Mouse (Mus musculus) erythroid progenitor cell, adult 5-6 weeks (primary cell): ENCODE results near the gene Lbh. TPM values are rescaled to one million over a fixed set of nuclear protein-coding genes. Genes with fewer than 3 reads are reported as not detected.

Experiments
- ATAC-seq: replicated peaks from 2 replicates; pipeline ENCODE4 v1.8.0; 2016; ENCODE audit warnings: moderate number of reproducible peaks, mild to moderate bottlenecking, moderate TSS enrichment, inconsistent platforms; ENCODE audit not compliant: poor library complexity, low FRiP score, severe bottlenecking
- total RNA-seq, 2 experiments: library from RNA; stranded (forward) in 1 of 2; stranded (reverse) in 1 of 2; fragments of 150-400 nt in 1 of 2; fragments of 186-747, 209-891 nt in 1 of 2; gene quantifications; 2 replicates each; pipeline versions ENCODE4 v1.2.3 to v1.2.4; 2015 to 2017; ENCODE audit warnings: low replicate concordance in 2 of 2

Gene Lbh
- total RNA-seq, 2 experiments from 2014 or later = 3.0 to 14.3 TPM

GRCm38 (mm10) chr17:72966878-72967277 lies 48.8 kb downstream of the Lbh start:
- ATAC-seq = no peak

GRCm38 (mm10) chr17:72967371-72968175 lies 49.5 kb downstream of the Lbh start:
- no peak for ATAC-seq

- no peak for ATAC-seq
Observed at GRCm38 (mm10) chr17:72968666-72969065, 50.6 kb downstream of the Lbh start.

- no peak for ATAC-seq
Observed at GRCm38 (mm10) chr17:72970631-72971161, 52.6 kb downstream of the Lbh start.

- no peak for ATAC-seq
Observed at GRCm38 (mm10) chr17:72973041-72973440, 54.9 kb downstream of the Lbh start.

GRCm38 (mm10) chr17:72976258-72977231 lies 58.4 kb downstream of the Lbh start:
- no peak for ATAC-seq

GRCm38 (mm10) chr17:72977616-72978015 lies 59.5 kb downstream of the Lbh start:
- no peak for ATAC-seq

GRCm38 (mm10) chr17:72982156-72982555 lies 64.1 kb downstream of the Lbh start:
- ATAC-seq = no peak

- ATAC-seq = no peak
Observed at GRCm38 (mm10) chr17:72983471-72983870, 65.4 kb downstream of the Lbh start.

GRCm38 (mm10) chr17:72989025-72989424 lies 70.9 kb downstream of the Lbh start:
- no peak for ATAC-seq

Other genes starting within 250 kb of the Lbh start
- 109 and 112 TPM in 2 replicates for gene Ypel5, start 81.9 kb upstream of the Lbh start, total RNA-seq (2015; ENCODE audit: low replicate concordance)
- 92.1 and 145 TPM in 2 replicates for gene Ypel5, start 81.9 kb upstream of the Lbh start, total RNA-seq (2017; ENCODE audit: low replicate concordance)
- 1.4 and 4.2 TPM in 2 replicates for gene Lclat1, start 189.7 kb downstream of the Lbh start, total RNA-seq (2015; ENCODE audit: low replicate concordance)
- gene Lclat1, start 189.7 kb downstream of the Lbh start, total RNA-seq (2017; ENCODE audit: low replicate concordance) = 2.3 and 4.2 TPM in 2 replicates